Mouse (Mus musculus) heart, embryonic 13.5 days (tissue): ENCODE results near the gene Mmp13. TPM values are rescaled to one million over a fixed set of nuclear protein-coding genes. Genes with fewer than 3 reads are reported as not detected.

Experiments
- ATAC-seq: fragments of 200-750 bp; cut with Nextera tagmentation; 2 replicates; pipeline ENCODE4 v1.8.0; 2017; ENCODE audit warnings: moderate TSS enrichment; ENCODE audit not compliant: insufficient number of reproducible peaks, low FRiP score, low TSS enrichment; ENCODE audit errors: extremely low read depth
- H3K27ac ChIP-seq: fragments of 300-500 bp; sonication (generic); replicated peaks from 2 replicates; pipeline ENCODE4 v1.5.1; 2015; ENCODE audit warnings: moderate library complexity, mild to moderate bottlenecking, inconsistent platforms
- H3K27me3 ChIP-seq: fragments of 300-500 bp; sonication (generic); replicated peaks from 2 replicates; pipeline ENCODE4 v1.6.1; 2015; ENCODE audit warnings: mild to moderate bottlenecking, inconsistent platforms
- H3K36me3 ChIP-seq: fragments of 300-500 bp; sonication (generic); 2 replicates; pipeline ENCODE4 v1.6.1; 2015; ENCODE audit warnings: mild to moderate bottlenecking, inconsistent platforms
- H3K4me1 ChIP-seq: fragments of 300-500 bp; sonication (generic); 2 replicates; pipeline ENCODE4 v1.6.1; 2015; ENCODE audit warnings: inconsistent platforms
- H3K4me2 ChIP-seq: fragments of 300-500 bp; sonication (generic); 2 replicates; pipeline ENCODE4 v1.6.1; 2015; ENCODE audit warnings: inconsistent platforms, mild to moderate bottlenecking, moderate library complexity
- H3K4me3 ChIP-seq: fragments of 300-500 bp; sonication (generic); 2 replicates; pipeline ENCODE4 v1.5.1; 2015; ENCODE audit warnings: moderate library complexity, mild to moderate bottlenecking, inconsistent platforms
- H3K9ac ChIP-seq: fragments of 300-500 bp; sonication (generic); 2 replicates; pipeline ENCODE4 v1.6.1; 2015; ENCODE audit warnings: inconsistent platforms, mild to moderate bottlenecking, moderate library complexity
- H3K9me3 ChIP-seq: fragments of 300-500 bp; sonication (generic); 2 replicates; pipeline ENCODE4 v1.6.1; 2016; ENCODE audit warnings: inconsistent platforms
- polyA plus RNA-seq: library from polyadenylated mRNA; unstranded; fragments of >200 nt; fragmentation: Nextera tagmentation; extraction: Ambion mirVana; gene quantifications from 2 replicates; pipeline ENCODE4 v1.2.1, GENCODE M21; 2015

Mmp13 gene
- polyA plus RNA-seq, 1 experiment from 2014 or later = 0.23 TPM

GRCm38 (mm10) chr9:7331847-7332246 is 59.5 kb downstream of the Mmp13 start:
- H3K9me3 ChIP-seq = no peaks in the 10 kb centered on the region
- H3K4me1 ChIP-seq = no peaks in the 10 kb centered on the region
- H3K27me3 ChIP-seq = no peaks in the 10 kb centered on the region
- no peak overlapping the region for H3K27ac ChIP-seq
- no peaks in the 10 kb centered on the region for H3K36me3 ChIP-seq
- H3K4me2 ChIP-seq = no peak overlapping the region
- no peak overlapping the region for H3K9ac ChIP-seq
- no peak for ATAC-seq
- H3K4me3 ChIP-seq = no peak overlapping the region

Other genes starting within 250 kb of the Mmp13 start
- 4.8 and 5.7 TPM in 2 replicates for gene Dync2h1, start 88.1 kb upstream of the Mmp13 start, polyA plus RNA-seq
- 79.8 and 80.4 TPM in 2 replicates for gene Dcun1d5, start 88.0 kb upstream of the Mmp13 start, polyA plus RNA-seq
- 0.09 and 0.27 TPM in 2 replicates for gene Mmp12, start 71.9 kb downstream of the Mmp13 start, polyA plus RNA-seq
- not detected in 2 replicates for gene Mmp1b, start 115.5 kb downstream of the Mmp13 start, polyA plus RNA-seq
- gene Mmp3, start 173.3 kb downstream of the Mmp13 start, polyA plus RNA-seq = not detected in 2 replicates
- not detected in 2 replicates for gene Mmp10, start 229.8 kb downstream of the Mmp13 start, polyA plus RNA-seq